Mouse (Mus musculus) midbrain, embryonic 15.5 days (tissue): Measurements from ENCODE around the gene Patl1. TPM values are rescaled to one million over a fixed set of nuclear protein-coding genes. Genes with fewer than 3 reads are reported as not detected.
"Not testable (repeated sequence)": the region's sequence is repeated elsewhere in the genome, so short reads cannot be mapped to it uniquely, and the experiment has no call there.

Experiments used
- ATAC-seq: fragments of 200-750 bp; cut with Nextera tagmentation; replicated peaks from 2 replicates; pipeline ENCODE4 v1.8.0; 2017; ENCODE audit warnings: moderate TSS enrichment
- H3K27ac ChIP-seq: fragments of 300-500 bp; sonication (generic); 2 replicates; pipeline ENCODE4 v1.5.1; 2015; ENCODE audit warnings: mild to moderate bottlenecking, inconsistent platforms
- H3K27me3 ChIP-seq: fragments of 300-500 bp; sonication (generic); replicated peaks from 2 replicates; pipeline ENCODE4 v1.6.1; 2015; ENCODE audit warnings: inconsistent platforms
- H3K36me3 ChIP-seq: fragments of 300-500 bp; sonication (generic); replicated peaks from 2 replicates; pipeline ENCODE4 v1.6.1; 2015; ENCODE audit warnings: inconsistent platforms
- H3K4me1 ChIP-seq: fragments of 300-500 bp; sonication (generic); 2 replicates; pipeline ENCODE4 v1.6.1; 2015; ENCODE audit warnings: inconsistent platforms
- H3K4me2 ChIP-seq: fragments of 300-500 bp; sonication (generic); 2 replicates; pipeline ENCODE4 v1.6.1; 2015; ENCODE audit warnings: inconsistent platforms, mild to moderate bottlenecking, moderate library complexity
- H3K4me3 ChIP-seq: fragments of 300-500 bp; sonication (generic); 2 replicates; pipeline ENCODE4 v1.5.1; 2015; ENCODE audit warnings: mild to moderate bottlenecking, inconsistent platforms
- H3K9ac ChIP-seq: fragments of 300-500 bp; sonication (generic); 2 replicates; pipeline ENCODE4 v1.6.1; 2015; ENCODE audit warnings: mild to moderate bottlenecking, inconsistent platforms
- H3K9me3 ChIP-seq: fragments of 300-500 bp; sonication (generic); 2 replicates; pipeline ENCODE4 v1.6.1; 2016; ENCODE audit warnings: inconsistent platforms
- WGBS: fragments of 180-500 bp; shearing (Covaris S2); methylation state at CpG from one replicate; pipeline ENCODE4 v1.1.7; 2015; ENCODE audit warnings: mixed read lengths; 5-methylcytosine and 5-hydroxymethylcytosine counted together
- polyA plus RNA-seq: library from polyadenylated mRNA; unstranded; fragments of >200 nt; fragmentation: Nextera tagmentation; extraction: Ambion mirVana; gene quantifications from 2 replicates; pipeline ENCODE4 v1.2.1, GENCODE M21; 2015

The Patl1 gene
- polyA plus RNA-seq, 1 experiment from 2014 or later, result 19.1 TPM

DNA sequence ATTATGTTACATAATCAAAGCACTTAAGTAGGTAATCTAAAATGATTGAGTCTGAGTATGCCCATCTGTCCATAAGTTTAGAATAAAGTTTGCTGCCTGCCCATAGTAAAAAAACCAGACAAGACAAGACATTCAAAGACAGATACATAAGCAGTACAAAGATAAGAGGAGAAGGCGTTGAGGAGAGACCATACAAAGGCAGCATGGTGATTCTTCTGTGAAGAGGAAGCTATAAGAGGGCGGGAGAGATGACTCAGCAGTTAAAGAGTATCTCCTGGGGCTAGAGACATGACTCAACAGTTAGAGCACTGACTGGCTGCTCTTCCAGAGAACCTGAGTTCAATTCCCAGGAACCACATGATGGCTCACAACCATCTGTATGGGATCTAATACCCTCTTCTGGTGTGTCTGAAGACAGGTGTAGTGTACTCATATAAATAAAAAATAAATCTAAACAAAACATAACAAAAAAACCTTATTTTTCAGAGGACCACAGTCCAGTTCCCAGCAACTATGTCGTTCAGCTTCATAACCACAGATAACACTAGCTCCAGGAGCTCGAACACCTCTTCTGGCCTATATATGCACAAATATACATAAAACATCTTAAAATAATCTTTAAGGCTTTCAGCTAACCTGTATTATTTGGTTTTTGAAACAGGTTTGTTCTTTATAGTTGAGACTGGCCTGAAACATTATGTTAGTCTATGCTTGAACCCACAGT lies 16.0 kb downstream of the Patl1 start:
- H3K9ac ChIP-seq, result no peak overlapping the region
- no peaks in the 10 kb centered on the region for H3K27me3 ChIP-seq
- H3K4me2 ChIP-seq, result no peak overlapping the region
- H3K36me3 ChIP-seq, result peaks cover 72% of the 10 kb centered on the region
- no peak overlapping the region for H3K4me3 ChIP-seq
- no peaks in the 10 kb centered on the region for H3K4me1 ChIP-seq
- no peaks in the 10 kb centered on the region for H3K9me3 ChIP-seq
- no peak for ATAC-seq
- 94% methylated on average over 4 of the region's 4 CpGs for WGBS
- H3K27ac ChIP-seq, result no peak overlapping the region

DNA sequence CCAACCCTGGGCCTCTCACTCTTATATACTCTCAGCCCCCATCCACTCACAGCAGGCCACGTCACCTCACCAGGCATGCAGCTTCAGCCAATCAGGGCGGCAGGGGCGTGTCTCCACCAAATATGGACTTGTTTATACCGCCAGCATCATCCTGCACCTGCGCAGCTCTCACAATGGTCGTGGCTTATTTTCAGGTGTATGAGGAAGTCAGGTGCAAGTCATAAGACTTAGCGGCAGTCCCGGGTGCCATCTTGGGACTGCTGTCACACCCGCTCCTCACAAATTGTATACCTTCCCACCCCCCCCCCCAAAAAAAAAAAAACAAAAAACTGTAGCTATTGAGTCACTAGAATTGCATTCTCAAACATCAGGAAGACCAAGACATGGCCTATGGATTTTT lies 34.3 kb downstream of the Patl1 start:
- H3K4me3 ChIP-seq, H3K4me2 ChIP-seq, H3K27ac ChIP-seq, H3K9me3 ChIP-seq, H3K4me1 ChIP-seq, H3K27me3 ChIP-seq, H3K9ac ChIP-seq, ATAC-seq: not testable (repeated sequence)
- 94% methylated on average over 9 of the region's 9 CpGs for WGBS
- peaks cover 30% of the 10 kb centered on the region for H3K36me3 ChIP-seq

GRCm38 (mm10) chr19:11949878-11950277 lies 37.7 kb downstream of the Patl1 start:
- H3K9ac ChIP-seq, result no peak overlapping the region
- H3K27ac ChIP-seq, result no peak overlapping the region
- no peaks in the 10 kb centered on the region for H3K27me3 ChIP-seq
- WGBS, result 60% methylated on average over 1 of the region's 1 CpGs
- H3K4me2 ChIP-seq, result no peak overlapping the region
- ATAC-seq, result no peak
- no peaks in the 10 kb centered on the region for H3K9me3 ChIP-seq
- no peak overlapping the region for H3K4me3 ChIP-seq
- peaks cover 8% of the 10 kb centered on the region; the same call in 1 of the 2 replicates for H3K36me3 ChIP-seq
- no peaks in the 10 kb centered on the region for H3K4me1 ChIP-seq

GRCm38 (mm10) chr19:11950747-11951146 lies 38.5 kb downstream of the Patl1 start:
- no peaks in the 10 kb centered on the region for H3K27me3 ChIP-seq
- no peak overlapping the region for H3K9ac ChIP-seq
- ATAC-seq, result no peak
- H3K9me3 ChIP-seq, result no peaks in the 10 kb centered on the region
- no peak overlapping the region for H3K4me2 ChIP-seq
- WGBS, result 81% methylated on average over 7 of the region's 7 CpGs
- no peaks in the 10 kb centered on the region for H3K36me3 ChIP-seq
- no peak overlapping the region for H3K4me3 ChIP-seq
- H3K4me1 ChIP-seq, result no peaks in the 10 kb centered on the region
- no peak overlapping the region for H3K27ac ChIP-seq

DNA sequence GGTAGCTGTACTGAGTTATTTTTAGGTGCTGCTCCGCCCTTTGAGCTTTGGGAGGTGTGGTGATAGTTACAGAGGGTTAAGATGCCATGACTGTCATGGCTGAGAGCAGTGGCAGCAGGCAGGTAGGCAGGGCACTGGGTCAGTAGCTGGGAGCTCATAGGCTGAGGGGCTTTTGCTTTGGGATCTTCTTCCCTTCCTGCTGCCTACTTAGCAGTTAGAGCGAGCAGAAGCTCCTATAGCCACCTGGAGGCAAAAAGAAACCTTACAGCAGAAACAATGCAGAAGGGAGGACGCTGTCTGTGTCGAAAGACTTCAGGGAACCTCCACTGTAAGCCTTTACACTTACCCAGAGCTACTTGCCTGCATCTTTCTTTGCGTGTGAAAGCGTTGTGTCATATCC lies 42.0 kb downstream of the Patl1 start:
- no peaks in the 10 kb centered on the region for H3K36me3 ChIP-seq
- 58% methylated on average over 6 of the region's 6 CpGs for WGBS
- no peak overlapping the region for H3K4me3 ChIP-seq
- no peak overlapping the region for H3K9ac ChIP-seq
- no peak overlapping the region for H3K4me2 ChIP-seq
- no peaks in the 10 kb centered on the region for H3K27me3 ChIP-seq
- ATAC-seq, result no peak
- H3K4me1 ChIP-seq, result no peaks in the 10 kb centered on the region
- H3K9me3 ChIP-seq, result no peaks in the 10 kb centered on the region
- H3K27ac ChIP-seq, result no peak overlapping the region

- no peak for ATAC-seq
- Histone ChIP-seq H3K36me3 (no peaks in the 10 kb centered on the region), H3K9ac (no peak overlapping the region), H3K4me2 (no peak overlapping the region), H3K9me3 (no peaks in the 10 kb centered on the region), H3K27me3 (no peaks in the 10 kb centered on the region), H3K4me3 (no peak overlapping the region), H3K4me1 (no peaks in the 10 kb centered on the region), H3K27ac (no peak overlapping the region)
- 92% methylated on average over 5 of the region's 5 CpGs for WGBS
Observed at GRCm38 (mm10) chr19:11956636-11957035, 44.4 kb downstream of the Patl1 start.

DNA sequence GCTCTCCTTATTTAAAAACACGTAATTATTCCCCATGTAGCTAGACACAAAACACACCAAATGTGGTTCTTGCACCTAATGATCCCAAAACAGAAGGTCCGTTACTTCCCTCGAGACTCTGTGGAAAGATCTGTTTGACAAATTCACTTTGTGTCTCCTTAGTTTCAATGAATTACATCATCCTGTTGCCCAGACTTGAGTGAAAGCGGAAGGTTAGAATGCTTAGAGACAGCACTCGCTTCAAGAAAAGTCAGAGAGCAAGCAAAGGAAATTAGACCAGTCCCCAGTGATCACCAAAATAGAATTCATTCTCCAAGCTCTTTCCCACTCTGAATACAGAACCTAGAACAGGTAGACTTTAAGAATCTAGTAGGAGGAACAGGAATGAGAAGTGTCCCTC lies 45.2 kb downstream of the Patl1 start:
- no peak for ATAC-seq
- WGBS, result 95% methylated on average over 5 of the region's 5 CpGs
- Histone ChIP-seq H3K9me3 (no peaks in the 10 kb centered on the region), H3K9ac (no peak overlapping the region), H3K4me2 (no peak overlapping the region), H3K27me3 (no peaks in the 10 kb centered on the region), H3K27ac (no peak overlapping the region), H3K4me1 (no peaks in the 10 kb centered on the region), H3K4me3 (no peak overlapping the region), H3K36me3 (no peaks in the 10 kb centered on the region)

- Histone ChIP-seq H3K27me3 (no peaks in the 10 kb centered on the region), H3K4me2 (no peak overlapping the region), H3K27ac (no peak overlapping the region), H3K4me3 (no peak overlapping the region), H3K9me3 (no peaks in the 10 kb centered on the region), H3K36me3 (no peaks in the 10 kb centered on the region), H3K9ac (no peak overlapping the region), H3K4me1 (no peaks in the 10 kb centered on the region)
- ATAC-seq, result no peak
- WGBS, result 82% methylated on average over 8 of the region's 8 CpGs
Observed at GRCm38 (mm10) chr19:11957846-11958245, 45.6 kb downstream of the Patl1 start.

GRCm38 (mm10) chr19:11964266-11964665 lies 52.1 kb downstream of the Patl1 start:
- no peaks in the 10 kb centered on the region for H3K27me3 ChIP-seq
- H3K27ac ChIP-seq, result peak overlapping the region; percentile 86; the same call in 1 of the 2 replicates
- no peaks in the 10 kb centered on the region for H3K36me3 ChIP-seq
- no peak for ATAC-seq
- H3K4me2 ChIP-seq, result peak overlapping the region; percentile 58
- no peak overlapping the region for H3K9ac ChIP-seq
- H3K4me1 ChIP-seq, result peaks cover 25% of the 10 kb centered on the region
- H3K9me3 ChIP-seq, result no peaks in the 10 kb centered on the region
- peak overlapping the region; percentile 48 for H3K4me3 ChIP-seq
- WGBS, result 97% methylated on average over 1 of the region's 1 CpGs

DNA sequence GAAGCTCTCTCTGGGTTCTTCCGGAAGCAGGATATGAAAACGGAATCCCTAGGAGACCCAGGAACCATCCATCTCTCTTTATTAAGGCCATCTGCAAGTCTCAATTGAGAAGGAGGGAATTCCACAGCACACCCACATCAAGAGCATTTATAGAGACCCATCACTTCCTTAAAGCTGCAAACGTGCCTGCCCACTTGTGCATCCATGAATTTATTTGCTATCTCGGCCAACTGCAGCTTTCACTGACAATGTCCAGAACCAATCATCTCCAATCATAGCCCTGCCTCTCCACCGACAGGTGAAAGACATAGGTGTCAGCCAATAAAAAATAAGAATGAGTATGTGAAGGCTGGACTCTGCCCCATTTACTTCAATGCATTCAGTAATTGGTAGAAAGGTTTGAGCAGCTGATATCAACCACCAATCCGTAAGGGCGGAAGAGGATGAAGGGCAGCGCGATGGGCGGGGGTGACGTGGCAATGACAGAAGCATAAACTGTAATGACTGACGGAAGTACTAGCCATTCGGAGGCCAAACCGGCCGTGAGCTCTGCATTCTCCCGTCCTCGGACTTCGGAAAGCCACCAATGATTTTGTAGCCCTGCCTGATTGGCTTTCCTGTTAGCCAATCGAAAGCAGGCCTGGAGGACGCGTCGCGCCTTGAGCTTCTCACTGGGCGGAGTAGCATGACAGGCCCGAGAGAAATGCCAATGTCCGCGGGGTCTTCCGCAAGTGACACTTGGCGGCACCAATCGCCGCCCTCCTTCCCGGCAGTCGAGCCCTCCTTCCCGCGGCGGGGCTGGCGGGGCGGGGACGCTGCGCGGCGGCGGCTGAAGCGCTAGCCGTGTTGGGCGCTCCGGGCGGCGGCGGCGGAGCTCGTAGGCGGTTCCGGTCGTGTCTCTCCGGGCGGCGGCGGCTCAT lies 53.1 kb downstream of the Patl1 start, which contains the start of gene Osbp:
Osbp (plus strand) TSS at position 919 of the 920 bp plus-strand sequence.
- H3K9ac ChIP-seq, result peak within 1 kb of the TSS; percentile 64
- peak within 1 kb of the TSS; percentile 86 for H3K27ac ChIP-seq
- H3K27me3 ChIP-seq, result no peaks in the 10 kb centered on the region
- H3K36me3 ChIP-seq, result no peaks in the 10 kb centered on the region
- H3K4me1 ChIP-seq, result peaks cover 31% of the 10 kb centered on the region
- H3K4me3 ChIP-seq, result peak within 1 kb of the TSS; percentile 72
- peak; percentile 98 for ATAC-seq
- peak within 1 kb of the TSS; percentile 82 for H3K4me2 ChIP-seq
- H3K9me3 ChIP-seq, result no peaks in the 10 kb centered on the region
- under 1% methylated on average over 59 of the region's 59 CpGs for WGBS

GRCm38 (mm10) chr19:11966201-11966636 lies 54.0 kb downstream of the Patl1 start:
- Histone ChIP-seq H3K27ac (peak overlapping the region; percentile 85), H3K36me3 (peaks cover 7% of the 10 kb centered on the region; the same call in 1 of the 2 replicates), H3K9ac (peak overlapping the region; percentile 64), H3K4me1 (peaks cover 31% of the 10 kb centered on the region), H3K4me3 (peak overlapping the region; percentile 72), H3K9me3 (no peaks in the 10 kb centered on the region), H3K27me3 (no peaks in the 10 kb centered on the region), H3K4me2 (peak overlapping the region; percentile 82)
- peak; percentile 15 for ATAC-seq
- WGBS, result under 1% methylated on average over 18 of the region's 18 CpGs
